Mouse (Mus musculus): Measurements from ENCODE around the gene Myocd.

Gene Myocd

GRCm38 (mm10) chr11:65269851-65270473 is at the start of gene Myocd:
Gene Myocd, minus strand, starts transcription at chr11:65269989.
- no peak for DNase-seq (ENCODE audit: low read depth)

GRCm38 (mm10) chr11:65303824-65304223 is 34.0 kb upstream of the Myocd start:
- DNase-seq (ENCODE audit: low read depth), result no peak

GRCm38 (mm10) chr11:65294128-65294833 is 24.5 kb upstream of the Myocd start:
- DNase-seq (ENCODE audit: low read depth), result no peak

GRCm38 (mm10) chr11:65292994-65293393 is 23.2 kb upstream of the Myocd start:
- no peak for DNase-seq (ENCODE audit: low read depth)

- no peak for DNase-seq (ENCODE audit: low read depth)
These were observed 17.9 kb upstream of the Myocd start for GRCm38 (mm10) chr11:65287706-65288105.

GRCm38 (mm10) chr11:65286211-65286610 is 16.4 kb upstream of the Myocd start:
- no peak for DNase-seq (ENCODE audit: low read depth)

- no peak for DNase-seq (ENCODE audit: low read depth)
These were observed 5.7 kb upstream of the Myocd start for GRCm38 (mm10) chr11:65275441-65275840.

- no peak for DNase-seq (ENCODE audit: low read depth)
These were observed 1.2 kb upstream of the Myocd start for GRCm38 (mm10) chr11:65271000-65271399.

GRCm38 (mm10) chr11:65268310-65268709 is 1.5 kb downstream of the Myocd start:
- no peak for DNase-seq (ENCODE audit: low read depth)

- DNase-seq (ENCODE audit: low read depth), result no peak
These were observed 6.3 kb downstream of the Myocd start for GRCm38 (mm10) chr11:65263466-65263865.

- no peak for DNase-seq (ENCODE audit: low read depth)
These were observed 10.8 kb downstream of the Myocd start for GRCm38 (mm10) chr11:65258997-65259396.

- DNase-seq (ENCODE audit: low read depth), result no peak
These were observed 13.6 kb downstream of the Myocd start for GRCm38 (mm10) chr11:65256143-65256542.

GRCm38 (mm10) chr11:65255564-65255963 is 14.2 kb downstream of the Myocd start:
- no peak for DNase-seq (ENCODE audit: low read depth)

- DNase-seq (ENCODE audit: low read depth), result no peak
These were observed 19.4 kb downstream of the Myocd start for GRCm38 (mm10) chr11:65250366-65250765.

- no peak for DNase-seq (ENCODE audit: low read depth)
These were observed 23.3 kb downstream of the Myocd start for GRCm38 (mm10) chr11:65246301-65247054.

GRCm38 (mm10) chr11:65243593-65243992 is 26.2 kb downstream of the Myocd start:
- DNase-seq (ENCODE audit: low read depth), result no peak

- no peak for DNase-seq (ENCODE audit: low read depth)
These were observed 29.3 kb downstream of the Myocd start for GRCm38 (mm10) chr11:65240521-65240920.

GRCm38 (mm10) chr11:65237896-65238295 is 31.9 kb downstream of the Myocd start:
- no peak for DNase-seq (ENCODE audit: low read depth)

- DNase-seq (ENCODE audit: low read depth), result no peak
These were observed 32.9 kb downstream of the Myocd start for GRCm38 (mm10) chr11:65236907-65237306.

GRCm38 (mm10) chr11:65235374-65235773 is 34.4 kb downstream of the Myocd start:
- DNase-seq (ENCODE audit: low read depth), result no peak

GRCm38 (mm10) chr11:65231771-65232170 is 38.0 kb downstream of the Myocd start:
- DNase-seq (ENCODE audit: low read depth), result no peak

GRCm38 (mm10) chr11:65226766-65227165 is 43.0 kb downstream of the Myocd start:
- DNase-seq (ENCODE audit: low read depth), result no peak
